Mouse (Mus musculus): Measurements from ENCODE around the gene Tenm4.

Tenm4 gene

DNA sequence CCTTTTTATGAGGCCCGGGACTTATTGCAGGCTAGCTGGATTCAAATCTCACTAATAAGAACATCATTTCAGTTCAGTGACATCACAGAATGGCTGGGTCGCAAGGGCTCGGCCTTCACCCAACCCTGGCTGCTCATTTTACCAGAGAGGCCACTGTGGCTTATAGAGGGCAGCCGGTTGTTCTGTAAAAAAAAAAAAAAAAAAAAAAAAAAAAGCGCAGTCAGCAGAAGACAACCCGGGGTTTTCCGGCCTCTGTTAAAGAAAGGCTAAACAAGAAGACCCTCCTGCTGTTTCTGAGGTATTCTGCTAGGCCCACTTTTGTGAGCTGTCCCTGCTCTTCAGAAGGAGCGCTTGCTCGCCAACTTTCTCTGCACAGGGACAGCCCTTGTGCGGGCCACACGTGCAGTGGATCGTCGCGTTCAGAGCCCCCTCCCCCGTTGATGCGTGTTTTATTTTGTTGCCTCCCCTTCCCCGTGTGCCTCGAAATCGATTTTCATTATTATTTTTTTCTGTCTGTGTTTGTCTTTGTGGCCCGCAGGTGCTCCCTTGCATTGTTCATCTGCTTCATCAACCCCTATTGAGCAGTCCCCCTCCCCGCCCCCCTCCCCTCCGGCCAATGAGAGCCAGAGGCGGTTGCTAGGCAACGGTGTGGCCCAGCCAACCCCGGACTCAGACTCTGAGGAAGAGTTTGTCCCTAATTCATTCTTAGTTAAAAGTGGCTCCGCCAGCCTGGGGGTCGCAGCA lies 472.6 kb downstream of the Tenm4 start:
- peak; percentile 51 for DNase-seq (ENCODE audit: low read depth, low spot score)

DNA sequence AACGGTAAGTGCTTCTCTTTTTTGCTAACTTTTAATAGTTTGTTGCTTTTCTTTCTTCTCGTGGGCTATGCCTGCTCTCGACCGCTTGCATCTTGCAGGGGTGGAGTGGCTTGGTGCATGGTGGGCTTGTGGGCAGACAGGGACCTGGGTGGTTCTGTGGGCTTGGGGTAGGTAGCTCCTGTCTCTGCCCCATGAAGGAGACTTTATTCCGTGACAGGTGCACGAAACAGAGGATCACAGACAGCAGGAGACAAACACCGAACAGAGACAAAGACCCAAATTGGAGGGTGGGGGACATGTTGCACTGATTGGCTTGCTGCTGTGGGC lies 473.1 kb downstream of the Tenm4 start:
- no peak for DNase-seq (ENCODE audit: low read depth, low spot score)

DNA sequence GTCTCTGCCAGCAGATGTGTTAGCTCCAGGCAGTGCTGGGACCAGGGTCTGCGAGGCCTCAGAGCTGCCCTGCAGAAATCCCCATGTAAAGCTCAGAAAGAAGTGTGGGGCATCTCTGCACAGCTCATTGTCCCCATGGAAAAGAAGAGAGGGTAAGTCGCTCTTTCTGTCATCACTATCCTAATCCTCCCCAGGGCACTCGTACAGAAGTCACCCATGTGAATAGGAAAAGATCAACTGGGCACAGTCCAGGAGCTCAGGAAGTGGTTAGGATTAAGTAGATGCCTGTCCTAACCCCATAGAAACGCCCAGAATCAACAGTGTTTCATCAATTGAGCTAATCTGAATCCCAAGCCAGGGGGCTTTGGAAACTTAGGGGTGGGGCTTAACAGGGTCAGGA lies 476.6 kb downstream of the Tenm4 start:
- no peak for DNase-seq (ENCODE audit: low read depth, low spot score)

DNA sequence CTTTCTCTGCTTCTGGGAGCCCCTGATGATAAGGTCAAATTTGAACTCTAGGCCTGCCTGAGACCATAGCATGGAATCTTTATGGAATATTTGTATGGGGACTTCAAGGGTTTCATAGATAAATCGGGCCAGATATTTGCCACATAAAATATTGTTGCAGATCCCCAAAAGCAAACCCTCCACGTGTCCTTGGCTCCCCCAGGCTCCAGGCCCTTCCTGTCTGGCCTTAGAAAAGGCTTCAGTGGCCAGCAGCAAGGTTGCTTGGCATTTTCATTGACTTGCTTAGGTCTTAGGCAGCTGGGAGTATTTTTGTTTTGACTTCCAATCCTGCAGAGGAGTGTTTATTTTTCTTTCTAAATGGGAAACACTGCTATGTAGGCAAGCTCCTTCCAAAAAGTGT lies 477.6 kb downstream of the Tenm4 start:
- DNase-seq (ENCODE audit: low read depth, low spot score): no peak

- no peak for DNase-seq (ENCODE audit: low read depth, low spot score)
These were observed 478.1 kb downstream of the Tenm4 start for GRCm38 (mm10) chr7:96649171-96649570.

DNA sequence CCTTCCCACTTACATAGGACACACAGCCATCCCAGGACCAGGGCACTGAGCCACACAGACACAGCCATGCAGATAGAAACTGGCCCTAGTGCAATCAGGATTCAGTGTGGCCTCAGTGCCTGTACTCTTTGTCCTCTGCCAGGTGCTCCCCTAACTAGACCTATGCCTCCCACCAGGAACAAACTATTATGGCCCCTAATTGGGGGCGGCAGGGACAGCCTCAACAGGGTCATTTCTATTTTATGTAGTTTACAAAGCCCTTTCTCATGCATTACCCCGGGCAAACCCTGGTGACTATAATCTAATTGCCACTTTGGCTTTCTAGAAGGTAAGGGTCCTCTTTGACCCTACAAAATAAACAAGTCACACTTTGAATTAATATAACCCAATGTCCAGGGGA lies 479.4 kb downstream of the Tenm4 start:
- DNase-seq (ENCODE audit: low read depth, low spot score): no peak

- peak; percentile 55 for DNase-seq (ENCODE audit: low read depth, low spot score)
These were observed 480.0 kb downstream of the Tenm4 start for GRCm38 (mm10) chr7:96651055-96651454.

GRCm38 (mm10) chr7:96651626-96652341 lies 480.7 kb downstream of the Tenm4 start:
- DNase-seq (ENCODE audit: low read depth, low spot score): peak; percentile 66

DNA sequence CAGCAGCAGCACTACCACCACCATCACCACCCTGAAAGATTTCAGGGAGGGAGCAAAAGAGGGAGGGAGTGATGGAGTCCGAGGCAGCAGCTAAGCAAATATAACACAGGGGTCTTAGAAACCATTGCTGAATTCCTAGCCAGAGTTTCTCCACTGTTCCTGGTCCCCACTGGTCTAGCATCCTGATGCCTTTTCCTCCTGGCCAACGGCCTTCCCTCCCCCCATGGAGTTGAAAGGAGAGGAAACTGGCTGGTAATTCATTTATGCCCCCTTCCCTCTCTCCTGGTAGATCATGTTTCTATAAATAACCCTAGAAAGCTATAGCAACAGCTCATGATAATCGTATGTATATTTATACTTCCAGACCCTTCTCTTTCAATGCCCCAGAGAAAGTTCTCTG lies 481.8 kb downstream of the Tenm4 start:
- DNase-seq (ENCODE audit: low read depth, low spot score): no peak

DNA sequence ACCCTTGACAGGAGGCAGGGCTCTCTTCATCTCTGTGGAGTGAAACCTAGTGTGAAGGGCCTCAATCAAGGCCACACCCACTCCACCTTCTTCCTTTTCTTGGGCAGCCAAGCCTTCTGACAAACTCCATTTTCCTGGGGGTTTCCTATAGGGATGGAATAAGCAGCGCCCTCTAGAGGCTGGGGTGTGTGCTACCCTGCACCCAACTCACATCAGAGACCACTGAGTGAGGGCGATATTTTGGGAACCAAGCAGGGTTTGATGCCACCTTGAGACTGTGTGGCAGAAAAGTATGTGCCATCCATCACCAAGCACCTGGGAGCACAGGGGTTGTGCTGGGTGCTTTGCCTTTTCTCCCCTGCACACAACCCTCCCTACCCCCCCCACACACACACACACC lies 483.2 kb downstream of the Tenm4 start:
- no peak for DNase-seq (ENCODE audit: low read depth, low spot score)

DNA sequence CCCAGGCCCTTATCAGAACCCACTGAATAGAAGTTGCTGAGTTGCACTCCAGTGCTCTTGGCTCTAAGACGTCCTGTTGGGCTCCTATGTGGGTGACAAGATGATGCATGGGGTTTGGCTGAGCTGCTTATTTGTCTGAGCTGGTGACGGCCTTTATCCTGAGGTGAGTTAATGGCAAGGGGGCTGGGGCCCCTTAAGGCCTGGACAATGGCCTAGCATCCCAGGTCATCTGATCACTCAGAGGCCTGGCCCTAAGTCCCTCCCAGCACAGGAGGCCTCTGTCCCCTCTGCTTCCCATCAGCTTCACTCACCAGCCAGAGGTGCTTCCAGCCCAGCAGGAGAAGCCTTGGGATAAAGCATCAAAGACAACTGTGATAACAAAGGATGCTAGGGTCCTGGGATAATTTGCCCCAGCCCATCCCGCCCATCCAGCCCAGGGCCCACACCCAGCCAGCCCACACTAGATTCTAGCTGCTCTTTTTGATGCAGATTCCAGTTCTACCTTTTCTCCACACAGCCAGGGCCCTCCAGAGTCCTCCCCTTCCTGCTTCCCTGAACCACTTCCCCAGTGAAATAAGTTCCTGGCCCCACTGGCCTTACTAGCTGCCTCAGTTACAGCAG lies 484.2 kb downstream of the Tenm4 start:
- DNase-seq (ENCODE audit: low read depth, low spot score): no peak

GRCm38 (mm10) chr7:96657101-96657830 lies 486.2 kb downstream of the Tenm4 start:
- DNase-seq (ENCODE audit: low read depth, low spot score): no peak

DNA sequence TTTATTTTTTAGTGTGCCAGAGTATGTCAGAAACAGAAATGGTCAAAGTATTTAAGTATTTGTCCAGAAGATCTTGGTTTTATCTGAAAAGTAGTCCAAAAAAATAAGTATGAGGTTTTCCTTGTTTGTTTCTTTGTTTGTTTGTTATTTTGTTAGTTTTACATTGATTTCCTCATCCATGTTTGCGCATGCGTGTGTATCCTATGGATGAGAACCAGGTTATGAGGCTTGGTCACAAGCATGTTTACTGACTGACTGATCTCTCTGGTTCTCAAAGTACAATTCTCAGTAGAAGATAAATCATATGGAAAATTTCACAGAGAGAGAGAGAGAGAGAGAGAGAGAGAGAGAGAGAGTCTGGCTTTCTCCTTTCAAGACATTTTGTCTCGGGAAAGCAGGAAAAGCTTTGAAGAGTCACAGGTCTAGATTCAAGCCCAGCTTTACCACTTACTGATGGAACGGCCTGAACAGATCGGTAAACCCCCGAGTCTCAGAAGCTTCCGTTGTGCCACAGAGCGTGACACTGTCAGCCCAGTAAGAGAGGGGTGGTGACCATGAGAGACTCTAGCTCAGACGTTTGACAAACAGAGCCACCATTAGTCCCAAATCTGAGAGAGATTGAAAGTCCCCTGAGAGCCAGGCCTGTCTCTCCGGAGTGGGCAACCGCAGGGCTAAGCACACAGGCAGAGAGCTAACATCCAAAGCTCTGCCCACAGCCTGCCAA lies 487.0 kb downstream of the Tenm4 start:
- DNase-seq (ENCODE audit: low read depth, low spot score): no peak

GRCm38 (mm10) chr7:96660907-96661306 lies 489.9 kb downstream of the Tenm4 start:
- peak; percentile 41 for DNase-seq (ENCODE audit: low read depth, low spot score)

DNA sequence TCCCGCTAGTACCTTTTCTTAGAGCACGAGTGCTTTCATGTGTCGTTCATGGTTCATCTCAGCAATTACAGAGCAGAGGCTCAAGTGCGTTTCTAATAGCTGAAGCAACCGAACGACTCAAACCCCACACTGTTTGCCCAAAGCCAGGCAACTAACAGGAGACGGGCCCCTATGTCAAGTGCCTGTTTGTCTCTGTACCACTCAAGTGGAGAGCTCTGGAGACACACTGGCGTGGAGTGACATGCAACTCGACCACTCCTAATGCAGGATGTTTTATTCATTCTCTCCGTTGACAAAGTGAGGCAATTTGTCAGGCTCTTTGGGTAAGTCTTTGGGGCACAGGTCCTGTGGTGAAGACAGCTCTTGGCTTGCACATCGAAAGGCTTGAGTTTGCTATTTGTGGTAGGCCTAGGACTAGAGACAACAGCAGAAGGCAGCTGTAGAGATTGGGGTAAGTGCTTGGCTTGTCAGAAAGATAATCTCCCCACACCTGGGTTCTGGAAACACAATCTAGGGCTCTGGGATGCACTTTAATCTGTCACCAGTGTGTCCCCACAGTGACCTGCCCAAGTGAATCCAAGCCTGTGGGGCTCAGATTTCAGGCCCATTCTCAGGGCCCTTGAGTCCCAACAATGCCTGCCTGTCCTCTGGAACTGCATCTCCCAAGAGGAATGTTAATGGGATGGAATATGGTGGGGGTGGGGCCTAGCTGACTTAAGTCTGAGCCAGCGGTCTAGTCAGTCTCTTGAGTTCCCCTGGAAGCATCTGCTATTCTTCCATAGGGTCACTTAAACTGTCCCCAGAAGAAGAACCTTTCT lies 490.5 kb downstream of the Tenm4 start:
- DNase-seq (ENCODE audit: low read depth, low spot score): no peak

DNA sequence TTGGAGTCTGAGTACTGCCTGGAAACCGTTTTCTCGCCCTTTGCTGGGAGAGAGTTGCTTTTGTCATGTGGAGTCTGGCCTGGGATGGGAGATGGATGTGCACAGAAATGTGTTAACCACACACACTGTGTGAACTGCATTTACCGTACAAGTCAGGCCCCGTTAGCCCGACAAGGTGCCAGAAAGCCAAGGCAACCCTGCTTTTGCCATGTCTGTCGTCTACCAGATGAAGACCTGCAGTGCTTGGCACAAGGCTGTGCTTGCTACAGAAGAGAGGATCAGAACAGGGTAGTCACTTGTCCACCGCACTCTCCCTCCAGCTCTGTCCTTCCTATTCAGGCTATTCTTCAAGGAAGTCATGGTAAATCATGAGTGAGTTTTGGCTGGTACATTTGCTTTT lies 492.3 kb downstream of the Tenm4 start:
- no peak for DNase-seq (ENCODE audit: low read depth, low spot score)

DNA sequence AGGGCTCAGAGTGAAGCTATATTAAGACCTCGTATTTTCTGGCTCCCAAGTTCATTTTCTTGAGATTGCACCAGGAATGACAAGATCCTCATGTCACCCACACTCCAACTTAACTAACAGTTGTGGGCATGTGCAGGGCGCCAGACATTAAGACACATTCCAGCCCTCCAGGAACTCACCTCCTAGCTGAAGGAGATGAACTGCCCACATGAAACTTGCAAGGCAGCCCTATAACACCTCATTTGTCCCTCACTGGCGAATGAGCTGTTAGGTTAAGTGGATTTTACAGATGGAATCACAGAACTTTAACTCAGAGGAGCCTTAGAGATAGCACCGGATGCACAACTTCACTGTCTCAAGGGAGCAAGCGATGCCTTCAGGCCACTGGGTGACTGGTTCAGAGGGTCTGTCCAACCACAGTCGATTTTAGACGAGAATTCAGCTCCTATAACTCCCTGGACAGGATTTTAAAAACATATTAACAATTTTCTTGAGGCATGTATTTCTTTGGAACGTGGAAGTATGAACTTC lies 495.4 kb downstream of the Tenm4 start:
- peak; percentile 42 for DNase-seq (ENCODE audit: low read depth, low spot score)

- no peak for DNase-seq (ENCODE audit: low read depth, low spot score)
These were observed 496.6 kb downstream of the Tenm4 start for GRCm38 (mm10) chr7:96667688-96668087.

DNA sequence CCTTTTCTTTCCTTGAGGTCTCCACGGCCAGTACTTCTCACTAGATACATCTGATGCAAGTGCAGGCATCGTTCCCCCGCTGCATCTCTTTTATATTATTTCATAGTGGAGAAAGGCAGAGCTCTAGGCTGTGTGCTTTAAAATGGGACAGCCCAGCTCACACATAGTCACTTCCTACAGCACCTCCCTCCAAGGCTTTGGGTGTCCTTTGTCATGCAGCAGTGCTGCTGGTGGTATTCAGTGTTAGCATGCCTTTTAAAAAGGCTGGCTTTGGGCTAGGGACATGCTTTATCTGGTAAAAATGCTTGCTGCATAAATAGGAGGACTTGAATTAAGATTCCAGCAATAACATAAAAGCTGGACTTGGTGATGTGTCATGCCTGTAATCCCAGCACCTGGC lies 499.0 kb downstream of the Tenm4 start:
- DNase-seq (ENCODE audit: low read depth, low spot score): no peak

DNA sequence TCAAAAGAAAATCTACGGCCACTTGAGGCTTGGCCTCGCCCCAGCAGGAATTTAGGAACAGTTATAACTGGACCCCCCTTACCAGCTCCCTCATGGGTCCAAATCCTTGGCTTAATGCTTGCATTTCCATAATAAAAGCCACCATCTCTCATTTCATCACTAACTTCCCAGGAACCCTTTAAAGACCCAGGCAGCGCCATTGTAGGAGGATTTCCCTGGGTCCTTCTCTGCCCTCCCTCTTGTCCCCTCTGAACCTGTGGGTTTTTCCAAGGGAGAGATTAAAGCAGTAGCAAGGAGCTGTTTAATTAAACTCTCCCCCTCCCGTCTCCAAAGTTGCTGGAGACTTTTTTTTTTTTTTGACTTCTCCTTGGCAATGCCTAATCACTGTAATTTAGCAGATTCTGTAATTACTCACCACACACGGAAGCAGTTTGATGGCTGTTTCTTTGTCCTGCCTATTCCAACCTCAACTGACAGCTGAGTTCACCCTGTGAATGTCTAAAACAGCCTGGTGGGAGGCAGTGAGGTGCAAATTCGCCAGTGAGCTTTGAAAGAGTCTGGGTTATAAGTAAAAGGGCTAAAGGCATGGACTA lies 501.4 kb downstream of the Tenm4 start:
- DNase-seq (ENCODE audit: low read depth, low spot score): peak; percentile 70

Measured in brain, adult 2 months (tissue).